Mouse (Mus musculus): ENCODE measurements around the gene Pakap.

- TF ChIP-seq CTCF (IDR thresholded peaks at IDR 0.05; ENCODE audit: control insufficient read depth, insufficient read depth, insufficient read length) (no peak), MYOD1 (IDR thresholded peaks at IDR 0.05; ENCODE audit: control insufficient read depth, insufficient read length, low read depth) (no peak), CEBPB (IDR thresholded peaks at IDR 0.05; ENCODE audit: low read depth) (no peak), MAX (IDR thresholded peaks at IDR 0.05) (no peak), FOSL1 (IDR thresholded peaks at IDR 0.05; ENCODE audit: insufficient read depth, low read length, poor library complexity, severe bottlenecking) (no peak)
Observed at GRCm38 (mm10) chr4:57820839-57821374, 252.9 kb downstream of the Pakap start.
